Mouse (Mus musculus): ENCODE results near the gene Ticam1. TPM values are rescaled to one million over a fixed set of nuclear protein-coding genes. Genes with fewer than 3 reads are reported as not detected.

Ticam1 gene
- total and polyA plus RNA-seq, 3 experiments, result 6.4 to 18.6 (median 17.6) TPM

DNA sequence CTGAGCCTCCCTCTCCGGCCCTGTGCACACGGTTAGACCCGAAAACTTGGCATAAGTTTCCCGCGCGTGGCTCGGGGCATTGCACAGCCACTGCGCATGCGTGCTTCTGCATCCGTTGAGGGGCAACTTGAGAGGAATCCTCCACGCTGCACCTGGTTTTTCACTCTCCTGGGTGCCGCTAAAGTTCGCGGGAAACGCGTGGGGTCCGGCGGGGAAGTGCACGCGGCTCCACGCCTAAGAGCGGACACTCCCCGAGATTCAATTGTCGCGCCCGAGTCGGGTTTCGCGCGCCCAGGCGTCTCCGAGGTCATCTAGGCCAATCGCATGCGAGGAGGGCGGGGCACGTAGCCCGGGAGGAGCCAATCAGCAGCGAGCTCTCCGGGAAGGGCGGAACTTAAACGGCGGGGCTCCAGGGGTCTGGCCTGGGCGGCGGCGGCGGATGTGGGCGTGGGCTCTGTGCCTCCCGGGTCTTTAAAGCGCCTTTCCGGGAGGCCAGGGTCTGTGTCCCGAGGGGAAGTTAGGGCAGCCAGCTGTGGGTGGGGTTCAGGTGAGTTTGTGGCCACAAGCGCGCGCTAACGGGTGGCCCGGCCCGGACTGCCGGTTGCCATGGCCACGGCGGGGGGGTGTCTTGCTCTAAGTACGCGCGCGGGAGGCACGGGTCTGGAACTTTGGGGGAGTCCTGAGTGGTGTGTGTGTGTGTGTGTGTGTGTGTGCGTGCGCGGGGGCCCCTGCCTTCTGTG is 27.4 kb upstream of the Ticam1 start:
- DNase-seq (ENCODE audit: extremely low read depth), result peak; percentile 96
- Histone ChIP-seq H3K9me3 (replicated peaks; ENCODE audit: low read length) (no peaks in the 10 kb centered on the region), H3K4me1 (ENCODE audit: control insufficient read depth in 1 of 2, insufficient read depth in 2 of 2) (peaks cover 24 to 61% of the 10 kb centered on the region in 2 experiments), H3K4me2 (ENCODE audit: insufficient read depth, low read depth, poor library complexity, severe bottlenecking) (peak overlapping the region; percentile 63; the same call in 1 of the 2 replicates), H3K79me2 (replicated peaks; ENCODE audit: control insufficient read depth, extremely low read depth, insufficient read depth, poor library complexity, severe bottlenecking) (peaks cover 47% of the 10 kb centered on the region), H3K4me3 (replicated peaks in 1 of 3; ENCODE audit: low read depth in 2 of 3, low read length in 2 of 3, poor library complexity in 1 of 3) (peak overlapping the region; percentile 81 to 84 (median 81)), H3K27me3 (replicated peaks) (no peaks in the 10 kb centered on the region), H3K9ac (ENCODE audit: insufficient read depth, low read depth) (peak overlapping the region; percentile 85), H3K27ac (ENCODE audit: insufficient read depth, low read depth) (peak overlapping the region; percentile 87), H3K36me3 (replicated peaks in 1 of 2; ENCODE audit: control insufficient read depth in 1 of 2, insufficient read depth in 1 of 2, low read length in 1 of 2) (peaks cover 33 to 43% of the 10 kb centered on the region in 2 experiments)
- dilution Hi-C loops (cut with MboI; ENCODE audit: extremely low pct_ligation_motif_present, extremely low pct_unique_long_range_greater_than_20kb, low sequenced_read_pairs) (no loop called here), in situ Hi-C loops (cut with MboI; ENCODE audit: low pct_ligation_motif_present, low pct_unique_long_range_greater_than_20kb, low sequenced_read_pairs) (no loop called here)
- peak; percentile 60 for TF ChIP-seq HCFC1 (IDR thresholded peaks at IDR 0.05; ENCODE audit: low read depth, low read length)
- no peak for TF ChIP-seq USF1 (IDR thresholded peaks at IDR 0.05; ENCODE audit: low read depth, low read length)
- no peak for TF ChIP-seq MAFK (IDR thresholded peaks at IDR 0.05; ENCODE audit: insufficient replicate concordance, low read length)
- no peak for TF ChIP-seq MEF2A (IDR thresholded peaks at IDR 0.05; ENCODE audit: borderline replicate concordance, low read depth, low read length)
- TF ChIP-seq ZMIZ1 (IDR thresholded peaks at IDR 0.05; ENCODE audit: low read depth, low read length), result peak; percentile 79
- no peak for TF ChIP-seq ZKSCAN1 (IDR thresholded peaks at IDR 0.05; ENCODE audit: borderline replicate concordance, low read depth, low read length)
- TF ChIP-seq USF2 (conservative IDR thresholded peaks at IDR 0.05; ENCODE audit: low read depth, low read length), result no peak
- peak; percentile 70 for TF ChIP-seq TCF12 (IDR thresholded peaks at IDR 0.05; ENCODE audit: low read depth, low read length)
- TF ChIP-seq SIN3A (IDR thresholded peaks at IDR 0.05; ENCODE audit: low read length), result peak; percentile 66
- TF ChIP-seq MAX (IDR thresholded peaks at IDR 0.05; ENCODE audit: low read length), result peak; percentile 48; the same call in 1 of the 2 replicates
- no peak for TF ChIP-seq TBP (conservative IDR thresholded peaks at IDR 0.05; ENCODE audit: low read depth, low read length)
- no peak for TF ChIP-seq JUND (conservative IDR thresholded peaks at IDR 0.05; ENCODE audit: low read depth, low read length)
- no peak for TF ChIP-seq RAD21 (IDR thresholded peaks at IDR 0.05; ENCODE audit: low read depth, low read length)
- no peak; the same call in 1 of the 2 replicates for TF ChIP-seq ETS1 (conservative IDR thresholded peaks at IDR 0.05; ENCODE audit: low read depth, low read length)
- no peak for TF ChIP-seq IRF4 (IDR thresholded peaks at IDR 0.05; ENCODE audit: low read depth, low read length)
- TF ChIP-seq RCOR1 (conservative IDR thresholded peaks at IDR 0.05; ENCODE audit: low read depth, low read length), result no peak
- TF ChIP-seq NELFE (IDR thresholded peaks at IDR 0.05; ENCODE audit: low read depth, low read length), result peak; percentile 18
- TF ChIP-seq E2F4 (IDR thresholded peaks at IDR 0.05; ENCODE audit: insufficient replicate concordance, low read depth, low read length), result peak; percentile 94; the same call in 1 of the 2 replicates
- TF ChIP-seq ZNF384 (IDR thresholded peaks at IDR 0.05; ENCODE audit: low read depth, low read length), result no peak
- no peak for TF ChIP-seq UBTF (IDR thresholded peaks at IDR 0.05; ENCODE audit: low read depth, low read length)
- TF ChIP-seq PAX5 (IDR thresholded peaks at IDR 0.05; ENCODE audit: low read length), result no peak
- peak; percentile 90 for TF ChIP-seq MXI1 (IDR thresholded peaks at IDR 0.05; ENCODE audit: low read depth, low read length)
- peak; percentile 73 for TF ChIP-seq CHD2 (IDR thresholded peaks at IDR 0.05; ENCODE audit: low read length)
- TF ChIP-seq NRF1 (IDR thresholded peaks at IDR 0.05; ENCODE audit: low read depth, low read length), result peak; percentile 88
- peak; percentile 89 for TF ChIP-seq MYC (IDR thresholded peaks at IDR 0.05; ENCODE audit: low read depth, low read length)
- TF ChIP-seq POLR2A (IDR thresholded peaks at IDR 0.05; ENCODE audit: low read depth, low read length), result peak; percentile 60
- TF ChIP-seq ELF1 (IDR thresholded peaks at IDR 0.05; ENCODE audit: low read depth, low read length), result peak; percentile 82
- TF ChIP-seq JUN (IDR thresholded peaks at IDR 0.05; ENCODE audit: insufficient read depth, low read depth, low read length), result no peak
- TF ChIP-seq EP300 (IDR thresholded peaks at IDR 0.05; ENCODE audit: low read length), result no peak
- TF ChIP-seq SMC3 (IDR thresholded peaks at IDR 0.05; ENCODE audit: low read depth, low read length), result no peak
- TF ChIP-seq KAT2A (IDR thresholded peaks at IDR 0.05; ENCODE audit: insufficient replicate concordance, low read length), result peak; percentile 65; the same call in 1 of the 2 replicates
- TF ChIP-seq MAZ (IDR thresholded peaks at IDR 0.05; ENCODE audit: low read depth, low read length), result no peak
- no peak for TF ChIP-seq CHD1 (IDR thresholded peaks at IDR 0.05; ENCODE audit: low read depth, low read length)
- TF ChIP-seq BHLHE40 (IDR thresholded peaks at IDR 0.05; ENCODE audit: low read depth, low read length), result 0 out of 2 replicates have a peak, but pooled peaks have one; percentile 26
- TF ChIP-seq CTCF (conservative IDR thresholded peaks at IDR 0.05 in 1 of 2, IDR thresholded peaks at IDR 0.05 in 1 of 2; ENCODE audit: low read depth in 2 of 2, low read length in 2 of 2), result no peak

Measured in CH12.LX (cell line).